Mouse (Mus musculus): ENCODE measurements around the gene Uba3. TPM values are rescaled to one million over a fixed set of nuclear protein-coding genes. Genes with fewer than 3 reads are reported as not detected.

Uba3 gene
- 84.0 and 84.3 TPM in 2 replicates for polyA plus RNA-seq (2015; fragmentation: Nextera tagmentation; extraction: Ambion mirVana)

GRCm38 (mm10) chr6:97205439-97205885, at the start of gene Uba3:
Gene Uba3, minus strand, starts transcription at chr6:97205647.
- no peaks in the 10 kb centered on the region for H3K36me3 ChIP-seq
- H3K4me2 ChIP-seq, result peak within 1 kb of the TSS; percentile 59
- H3K9me3 ChIP-seq, result no peaks in the 10 kb centered on the region
- peak within 1 kb of the TSS; percentile 98 for H3K4me3 ChIP-seq
- peak within 1 kb of the TSS; percentile 92 for H3K27ac ChIP-seq (replicated peaks)
- peak within 1 kb of the TSS; percentile 98 for H3K9ac ChIP-seq
- peak; percentile 98 for ATAC-seq (ENCODE audit: low FRiP score, low read depth)
- no peaks in the 10 kb centered on the region for H3K27me3 ChIP-seq
- under 1% methylated on average over 38 of the region's 38 CpGs for WGBS
- peaks cover 13% of the 10 kb centered on the region for H3K4me1 ChIP-seq (replicated peaks)

GRCm38 (mm10) chr6:97252711-97253221, 47.3 kb upstream of the Uba3 start, which contains the start of gene Lmod3:
Gene Lmod3, minus strand, starts transcription at chr6:97252759.
- no peaks in the 10 kb centered on the region for H3K36me3 ChIP-seq
- 36% methylated on average over 9 of the region's 9 CpGs for WGBS

GRCm38 (mm10) chr6:97252086-97252485, 46.6 kb upstream of the Uba3 start:
- Histone ChIP-seq H3K36me3 (no peaks in the 10 kb centered on the region), H3K4me2 (no peak overlapping the region), H3K9ac (no peak overlapping the region), H3K9me3 (no peaks in the 10 kb centered on the region), H3K4me1 (replicated peaks) (no peaks in the 10 kb centered on the region), H3K27ac (replicated peaks) (no peak overlapping the region), H3K4me3 (no peak overlapping the region), H3K27me3 (no peaks in the 10 kb centered on the region)
- ATAC-seq (ENCODE audit: low FRiP score, low read depth), result no peak
- WGBS, result 65% methylated on average over 5 of the region's 5 CpGs

More at GRCm38 (mm10) chr6:97252711-97253221, 47.3 kb upstream of the Uba3 start, which contains the start of gene Lmod3:
- H3K9ac ChIP-seq, result no peak within 1 kb of the TSS
- ATAC-seq (ENCODE audit: low FRiP score, low read depth), result no peak
- no peak within 1 kb of the TSS for H3K27ac ChIP-seq (replicated peaks)
- H3K27me3 ChIP-seq, result no peaks in the 10 kb centered on the region
- no peak within 1 kb of the TSS for H3K4me3 ChIP-seq
- H3K4me2 ChIP-seq, result no peak within 1 kb of the TSS
- H3K9me3 ChIP-seq, result no peaks in the 10 kb centered on the region
- no peaks in the 10 kb centered on the region for H3K4me1 ChIP-seq (replicated peaks)

GRCm38 (mm10) chr6:97250966-97251365, 45.5 kb upstream of the Uba3 start:
- Histone ChIP-seq H3K9ac (no peak overlapping the region), H3K4me3 (no peak overlapping the region), H3K27me3 (no peaks in the 10 kb centered on the region), H3K27ac (replicated peaks) (no peak overlapping the region), H3K4me1 (replicated peaks) (no peaks in the 10 kb centered on the region), H3K9me3 (no peaks in the 10 kb centered on the region), H3K4me2 (no peak overlapping the region), H3K36me3 (no peaks in the 10 kb centered on the region)
- 52% methylated on average over 6 of the region's 6 CpGs for WGBS
- no peak for ATAC-seq (ENCODE audit: low FRiP score, low read depth)

- no peak overlapping the region for H3K4me3 ChIP-seq
- no peak overlapping the region for H3K4me2 ChIP-seq
- H3K9ac ChIP-seq, result no peak overlapping the region
- no peaks in the 10 kb centered on the region for H3K4me1 ChIP-seq (replicated peaks)
- H3K9me3 ChIP-seq, result no peaks in the 10 kb centered on the region
- H3K27me3 ChIP-seq, result no peaks in the 10 kb centered on the region
- no peaks in the 10 kb centered on the region for H3K36me3 ChIP-seq
- H3K27ac ChIP-seq (replicated peaks), result no peak overlapping the region
- no peak for ATAC-seq (ENCODE audit: low FRiP score, low read depth)
These were observed 39.8 kb upstream of the Uba3 start for GRCm38 (mm10) chr6:97245200-97245599.

- no peak overlapping the region for H3K27ac ChIP-seq (replicated peaks)
- no peak for ATAC-seq (ENCODE audit: low FRiP score, low read depth)
- no peak overlapping the region for H3K9ac ChIP-seq
- no peaks in the 10 kb centered on the region for H3K4me1 ChIP-seq (replicated peaks)
- WGBS, result 95% methylated on average over 4 of the region's 4 CpGs
- no peak overlapping the region for H3K4me2 ChIP-seq
- H3K9me3 ChIP-seq, result no peaks in the 10 kb centered on the region
- no peaks in the 10 kb centered on the region for H3K36me3 ChIP-seq
- H3K27me3 ChIP-seq, result no peaks in the 10 kb centered on the region
- H3K4me3 ChIP-seq, result no peak overlapping the region
These were observed 37.1 kb upstream of the Uba3 start for GRCm38 (mm10) chr6:97242522-97242921.

GRCm38 (mm10) chr6:97240092-97240491, 34.6 kb upstream of the Uba3 start:
- H3K27me3 ChIP-seq, result no peaks in the 10 kb centered on the region
- 0 out of 2 replicates have a peak, but pooled peaks cover 3% of the 10 kb centered on the region for H3K36me3 ChIP-seq
- H3K27ac ChIP-seq (replicated peaks), result no peak overlapping the region
- H3K4me3 ChIP-seq, result no peak overlapping the region
- H3K4me2 ChIP-seq, result no peak overlapping the region
- H3K9ac ChIP-seq, result no peak overlapping the region
- WGBS, result 79% methylated on average over 5 of the region's 5 CpGs
- H3K4me1 ChIP-seq (replicated peaks), result no peaks in the 10 kb centered on the region
- ATAC-seq (ENCODE audit: low FRiP score, low read depth), result no peak
- H3K9me3 ChIP-seq, result no peaks in the 10 kb centered on the region

- H3K27me3 ChIP-seq, result no peaks in the 10 kb centered on the region
- 0 out of 2 replicates have a peak, but pooled peaks cover 4% of the 10 kb centered on the region for H3K36me3 ChIP-seq
- H3K9ac ChIP-seq, result no peak overlapping the region
- no peaks in the 10 kb centered on the region for H3K4me1 ChIP-seq (replicated peaks)
- no peak for ATAC-seq (ENCODE audit: low FRiP score, low read depth)
- no peak overlapping the region for H3K27ac ChIP-seq (replicated peaks)
- H3K4me3 ChIP-seq, result no peak overlapping the region
- H3K4me2 ChIP-seq, result no peak overlapping the region
- 95% methylated on average over 6 of the region's 6 CpGs for WGBS
- H3K9me3 ChIP-seq, result no peaks in the 10 kb centered on the region
These were observed 33.9 kb upstream of the Uba3 start for GRCm38 (mm10) chr6:97239360-97239759.

- H3K4me1 ChIP-seq (replicated peaks), result no peaks in the 10 kb centered on the region
- no peak overlapping the region for H3K4me3 ChIP-seq
- no peak for ATAC-seq (ENCODE audit: low FRiP score, low read depth)
- 96% methylated on average over 5 of the region's 5 CpGs for WGBS
- no peak overlapping the region for H3K9ac ChIP-seq
- H3K27ac ChIP-seq (replicated peaks), result no peak overlapping the region
- no peaks in the 10 kb centered on the region for H3K27me3 ChIP-seq
- H3K36me3 ChIP-seq, result peaks cover 26% of the 10 kb centered on the region
- no peak overlapping the region for H3K4me2 ChIP-seq
- H3K9me3 ChIP-seq, result no peaks in the 10 kb centered on the region
These were observed 30.6 kb upstream of the Uba3 start for GRCm38 (mm10) chr6:97236088-97236487.

GRCm38 (mm10) chr6:97234911-97235668, 29.6 kb upstream of the Uba3 start:
- WGBS, result 86% methylated on average over 7 of the region's 7 CpGs

GRCm38 (mm10) chr6:97227067-97227847, 21.8 kb upstream of the Uba3 start:
- Histone ChIP-seq H3K9me3 (no peaks in the 10 kb centered on the region), H3K27ac (replicated peaks) (no peak overlapping the region), H3K4me1 (replicated peaks) (0 out of 2 replicates have a peak, but pooled peaks cover 4% of the 10 kb centered on the region), H3K9ac (no peak overlapping the region), H3K36me3 (peaks cover 29% of the 10 kb centered on the region), H3K4me2 (no peak overlapping the region), H3K4me3 (no peak overlapping the region), H3K27me3 (no peaks in the 10 kb centered on the region)
- ATAC-seq (ENCODE audit: low FRiP score, low read depth), result no peak
- 95% methylated on average over 9 of the region's 9 CpGs for WGBS

More at GRCm38 (mm10) chr6:97234911-97235668, 29.6 kb upstream of the Uba3 start:
- no peak overlapping the region for H3K27ac ChIP-seq (replicated peaks)
- peaks cover 30% of the 10 kb centered on the region for H3K36me3 ChIP-seq
- H3K9me3 ChIP-seq, result no peaks in the 10 kb centered on the region
- H3K27me3 ChIP-seq, result no peaks in the 10 kb centered on the region
- H3K9ac ChIP-seq, result no peak overlapping the region
- no peak overlapping the region for H3K4me3 ChIP-seq
- H3K4me2 ChIP-seq, result no peak overlapping the region
- H3K4me1 ChIP-seq (replicated peaks), result no peaks in the 10 kb centered on the region
- no peak for ATAC-seq (ENCODE audit: low FRiP score, low read depth)

- Histone ChIP-seq H3K4me3 (no peak overlapping the region), H3K9me3 (no peaks in the 10 kb centered on the region), H3K27me3 (no peaks in the 10 kb centered on the region), H3K4me2 (no peak overlapping the region), H3K36me3 (peaks cover 19% of the 10 kb centered on the region; the same call in 1 of the 2 replicates), H3K9ac (no peak overlapping the region), H3K4me1 (replicated peaks) (peaks cover 13% of the 10 kb centered on the region), H3K27ac (replicated peaks) (peak overlapping the region; percentile 23; the same call in 1 of the 2 replicates)
- 14% methylated on average over 1 of the region's 1 CpGs for WGBS
- peak; percentile 30; the same call in 1 of the 2 replicates for ATAC-seq (ENCODE audit: low FRiP score, low read depth)
These were observed 20.6 kb upstream of the Uba3 start for GRCm38 (mm10) chr6:97226083-97226491.

Measured in hindbrain, embryonic 15.5 days (tissue).